Mouse (Mus musculus): Measurements from ENCODE around the gene Mymx. TPM values are rescaled to one million over a fixed set of nuclear protein-coding genes. Genes with fewer than 3 reads are reported as not detected.

The Mymx gene
- polyA plus RNA-seq, 1 experiment from 2014 or later: not detected

- DNase-seq (ENCODE audit: low spot score) (no peak), ATAC-seq (no peak)
- no peak for TF ChIP-seq EP300 (IDR thresholded peaks at IDR 0.05)
- TF ChIP-seq CTCF (IDR thresholded peaks at IDR 0.05): no peak
- Histone ChIP-seq H3K27ac (ENCODE audit: low read length) (no peak overlapping the region), H3K9me3 (ENCODE audit: low read length) (no peaks in the 10 kb centered on the region), H3K4me3 (ENCODE audit: low read depth, low read length) (no peak overlapping the region), H3K4me2 (replicated peaks; ENCODE audit: low read depth, low read length) (no peak overlapping the region), H3K9ac (replicated peaks; ENCODE audit: low read depth) (no peak overlapping the region), H3K4me1 (ENCODE audit: insufficient read depth, low read depth, low read length) (no peaks in the 10 kb centered on the region; the same call in 1 of the 2 replicates), H3K36me3 (ENCODE audit: insufficient read depth, low read length) (no peaks in the 10 kb centered on the region), H3K27me3 (replicated peaks; ENCODE audit: insufficient read depth, low read length) (no peaks in the 10 kb centered on the region)
- WGBS: 71% methylated on average over 6 of the region's 6 CpGs
These were observed 30.0 kb upstream of the Mymx start for GRCm38 (mm10) chr17:45631940-45632339.

GRCm38 (mm10) chr17:45630992-45631391 lies 29.1 kb upstream of the Mymx start:
- no peak for DNase-seq (ENCODE audit: low spot score)
- no peak overlapping the region for H3K4me3 ChIP-seq (ENCODE audit: low read depth, low read length)
- no peak overlapping the region for H3K27ac ChIP-seq (ENCODE audit: low read length)
- no peaks in the 10 kb centered on the region for H3K9me3 ChIP-seq (ENCODE audit: low read length)
- H3K36me3 ChIP-seq (ENCODE audit: insufficient read depth, low read length): no peaks in the 10 kb centered on the region
- no peak overlapping the region for H3K4me2 ChIP-seq (replicated peaks; ENCODE audit: low read depth, low read length)
- 45% methylated on average over 3 of the region's 3 CpGs for WGBS
- no peak overlapping the region for H3K9ac ChIP-seq (replicated peaks; ENCODE audit: low read depth)
- no peak for ATAC-seq
- no peaks in the 10 kb centered on the region; the same call in 1 of the 2 replicates for H3K4me1 ChIP-seq (ENCODE audit: insufficient read depth, low read depth, low read length)
- TF ChIP-seq CTCF (IDR thresholded peaks at IDR 0.05) (no peak), EP300 (IDR thresholded peaks at IDR 0.05) (no peak)
- H3K27me3 ChIP-seq (replicated peaks; ENCODE audit: insufficient read depth, low read length): no peaks in the 10 kb centered on the region

GRCm38 (mm10) chr17:45629861-45630694 lies 28.2 kb upstream of the Mymx start:
- peak; percentile 83 for DNase-seq (ENCODE audit: low spot score)
- H3K9me3 ChIP-seq (ENCODE audit: low read length): no peaks in the 10 kb centered on the region

GRCm38 (mm10) chr17:45628885-45629855 lies 27.3 kb upstream of the Mymx start:
- Histone ChIP-seq H3K4me3 (ENCODE audit: low read depth, low read length) (no peak overlapping the region), H3K4me1 (ENCODE audit: insufficient read depth, low read depth, low read length) (no peaks in the 10 kb centered on the region; the same call in 1 of the 2 replicates), H3K36me3 (ENCODE audit: insufficient read depth, low read length) (no peaks in the 10 kb centered on the region), H3K4me2 (replicated peaks; ENCODE audit: low read depth, low read length) (peak overlapping the region; percentile 59), H3K27ac (ENCODE audit: low read length) (peak overlapping the region; percentile 45; the same call in 1 of the 2 replicates), H3K9me3 (ENCODE audit: low read length) (no peaks in the 10 kb centered on the region), H3K27me3 (replicated peaks; ENCODE audit: insufficient read depth, low read length) (no peaks in the 10 kb centered on the region), H3K9ac (replicated peaks; ENCODE audit: low read depth) (no peak overlapping the region)
- TF ChIP-seq EP300 (IDR thresholded peaks at IDR 0.05) (no peak), CTCF (IDR thresholded peaks at IDR 0.05) (no peak)
- DNase-seq (ENCODE audit: low spot score) (peak; percentile 70), ATAC-seq (peak; percentile 59)
- 41% methylated on average over 13 of the region's 13 CpGs for WGBS

More at GRCm38 (mm10) chr17:45629861-45630694, 28.2 kb upstream of the Mymx start:
- no peak for TF ChIP-seq EP300 (IDR thresholded peaks at IDR 0.05)
- TF ChIP-seq CTCF (IDR thresholded peaks at IDR 0.05): peak; percentile 76
- Histone ChIP-seq H3K36me3 (ENCODE audit: insufficient read depth, low read length) (no peaks in the 10 kb centered on the region), H3K4me1 (ENCODE audit: insufficient read depth, low read depth, low read length) (no peaks in the 10 kb centered on the region; the same call in 1 of the 2 replicates), H3K27ac (ENCODE audit: low read length) (peak overlapping the region; percentile 45; the same call in 1 of the 2 replicates), H3K27me3 (replicated peaks; ENCODE audit: insufficient read depth, low read length) (no peaks in the 10 kb centered on the region), H3K4me3 (ENCODE audit: low read depth, low read length) (peak overlapping the region; percentile 19), H3K9ac (replicated peaks; ENCODE audit: low read depth) (no peak overlapping the region), H3K4me2 (replicated peaks; ENCODE audit: low read depth, low read length) (peak overlapping the region; percentile 59)
- 3% methylated on average over 34 of the region's 34 CpGs for WGBS
- peak; percentile 73 for ATAC-seq

- Histone ChIP-seq H3K9ac (replicated peaks; ENCODE audit: low read depth) (no peak overlapping the region), H3K27me3 (replicated peaks; ENCODE audit: insufficient read depth, low read length) (no peaks in the 10 kb centered on the region), H3K4me1 (ENCODE audit: insufficient read depth, low read depth, low read length) (no peaks in the 10 kb centered on the region; the same call in 1 of the 2 replicates), H3K4me3 (ENCODE audit: low read depth, low read length) (no peak overlapping the region), H3K4me2 (replicated peaks; ENCODE audit: low read depth, low read length) (no peak overlapping the region), H3K9me3 (ENCODE audit: low read length) (no peaks in the 10 kb centered on the region), H3K27ac (ENCODE audit: low read length) (no peak overlapping the region), H3K36me3 (ENCODE audit: insufficient read depth, low read length) (no peaks in the 10 kb centered on the region)
- no peak for ATAC-seq
- 44% methylated on average over 3 of the region's 3 CpGs for WGBS
- TF ChIP-seq CTCF (IDR thresholded peaks at IDR 0.05) (no peak), EP300 (IDR thresholded peaks at IDR 0.05) (no peak)
- no peak for DNase-seq (ENCODE audit: low spot score)
These were observed 26.3 kb upstream of the Mymx start for GRCm38 (mm10) chr17:45628160-45628559.

Measured in lung, postnatal 0 days (tissue).